Mouse (Mus musculus) hindbrain, embryonic 15.5 days (tissue): ENCODE measurements around the gene Ccnk. TPM values are rescaled to one million over a fixed set of nuclear protein-coding genes. Genes with fewer than 3 reads are reported as not detected.

Source experiments
- ATAC-seq: fragments of 200-750 bp; cut with Nextera tagmentation; 2 replicates; pipeline ENCODE4 v1.8.0; 2017; ENCODE audit warnings: low read depth, moderate number of reproducible peaks, moderate TSS enrichment; ENCODE audit not compliant: low FRiP score
- H3K27ac ChIP-seq: fragments of 300-500 bp; sonication (generic); replicated peaks from 2 replicates; pipeline ENCODE4 v1.5.1; 2015; ENCODE audit warnings: mild to moderate bottlenecking, inconsistent platforms
- H3K27me3 ChIP-seq: fragments of 300-500 bp; sonication (generic); 2 replicates; pipeline ENCODE4 v1.6.1; 2015; ENCODE audit warnings: control low read depth, inconsistent platforms
- H3K36me3 ChIP-seq: fragments of 300-500 bp; sonication (generic); 2 replicates; pipeline ENCODE4 v1.6.1; 2015; ENCODE audit warnings: control low read depth, inconsistent platforms
- H3K4me1 ChIP-seq: fragments of 300-500 bp; sonication (generic); replicated peaks from 2 replicates; pipeline ENCODE4 v1.6.1; 2015; ENCODE audit warnings: control low read depth, inconsistent platforms
- H3K4me2 ChIP-seq: fragments of 300-500 bp; sonication (generic); 2 replicates; pipeline ENCODE4 v1.6.1; 2015; ENCODE audit warnings: moderate library complexity, mild to moderate bottlenecking, inconsistent platforms
- H3K4me3 ChIP-seq: fragments of 300-500 bp; sonication (generic); 2 replicates; pipeline ENCODE4 v1.5.1; 2015; ENCODE audit warnings: mild to moderate bottlenecking, inconsistent platforms
- H3K9ac ChIP-seq: fragments of 300-500 bp; sonication (generic); 2 replicates; pipeline ENCODE4 v1.6.1; 2015; ENCODE audit warnings: inconsistent platforms
- H3K9me3 ChIP-seq: fragments of 300-500 bp; sonication (generic); 2 replicates; pipeline ENCODE4 v1.6.1; 2016; ENCODE audit warnings: control low read depth, inconsistent platforms
- WGBS: fragments of 180-500 bp; shearing (Covaris S2); methylation state at CpG from one replicate; pipeline ENCODE4 v1.1.7; 2015; 5-methylcytosine and 5-hydroxymethylcytosine counted together
- polyA plus RNA-seq: library from polyadenylated mRNA; unstranded; fragments of >200 nt; fragmentation: Nextera tagmentation; extraction: Ambion mirVana; gene quantifications from 2 replicates; pipeline ENCODE4 v1.2.1, GENCODE M21; 2015

Ccnk gene
- polyA plus RNA-seq = 2.8 and 3.1 TPM in 2 replicates

- H3K9ac ChIP-seq = peak within 1 kb of the TSS; percentile 88
- under 1% methylated on average over 82 of the region's 82 CpGs for WGBS
- ATAC-seq = peak; percentile 98
Measured at GRCm38 (mm10) chr12:108179321-108180266, at the start of gene Ccnk. Gene Ccnk, plus strand, starts transcription at chr12:108179579.

GRCm38 (mm10) chr12:108132450-108133070 is 46.8 kb upstream of the Ccnk start:
- ATAC-seq = no peak
- 87% methylated on average over 8 of the region's 8 CpGs for WGBS
- H3K27me3 ChIP-seq = no peaks in the 10 kb centered on the region
- no peak overlapping the region for H3K27ac ChIP-seq
- peaks cover 21% of the 10 kb centered on the region for H3K36me3 ChIP-seq
- no peak overlapping the region for H3K4me2 ChIP-seq
- no peak overlapping the region for H3K4me3 ChIP-seq
- no peaks in the 10 kb centered on the region for H3K9me3 ChIP-seq
- H3K9ac ChIP-seq = no peak overlapping the region
- no peaks in the 10 kb centered on the region for H3K4me1 ChIP-seq

More at GRCm38 (mm10) chr12:108179321-108180266, at the start of gene Ccnk:
- Histone ChIP-seq H3K27ac (peak within 1 kb of the TSS; percentile 88), H3K9me3 (no peaks in the 10 kb centered on the region), H3K4me2 (peak within 1 kb of the TSS; percentile 88), H3K36me3 (peaks cover 15% of the 10 kb centered on the region), H3K4me3 (peak within 1 kb of the TSS; percentile 66), H3K27me3 (no peaks in the 10 kb centered on the region), H3K4me1 (peaks cover 33% of the 10 kb centered on the region)

GRCm38 (mm10) chr12:108133181-108133580 is 46.2 kb upstream of the Ccnk start:
- no peaks in the 10 kb centered on the region for H3K27me3 ChIP-seq
- no peak for ATAC-seq
- H3K4me2 ChIP-seq = no peak overlapping the region
- no peaks in the 10 kb centered on the region for H3K9me3 ChIP-seq
- H3K36me3 ChIP-seq = peaks cover 18% of the 10 kb centered on the region
- WGBS = 64% methylated on average over 2 of the region's 2 CpGs
- H3K9ac ChIP-seq = no peak overlapping the region
- H3K27ac ChIP-seq = no peak overlapping the region
- no peaks in the 10 kb centered on the region for H3K4me1 ChIP-seq
- no peak overlapping the region for H3K4me3 ChIP-seq

- Histone ChIP-seq H3K4me3 (no peak overlapping the region), H3K36me3 (peaks cover 3% of the 10 kb centered on the region; the same call in 1 of the 2 replicates), H3K9ac (no peak overlapping the region), H3K4me2 (no peak overlapping the region), H3K27ac (no peak overlapping the region), H3K27me3 (no peaks in the 10 kb centered on the region), H3K4me1 (no peaks in the 10 kb centered on the region), H3K9me3 (no peaks in the 10 kb centered on the region)
- ATAC-seq = no peak
- 81% methylated on average over 6 of the region's 6 CpGs for WGBS
Measured at GRCm38 (mm10) chr12:108135610-108136208, 43.7 kb upstream of the Ccnk start.

GRCm38 (mm10) chr12:108143624-108144498 is 35.5 kb upstream of the Ccnk start:
- no peak overlapping the region for H3K27ac ChIP-seq
- no peaks in the 10 kb centered on the region for H3K4me1 ChIP-seq
- H3K9me3 ChIP-seq = no peaks in the 10 kb centered on the region
- ATAC-seq = no peak
- H3K9ac ChIP-seq = no peak overlapping the region
- H3K4me2 ChIP-seq = no peak overlapping the region
- 0 out of 2 replicates have a peak, but pooled peaks cover 3% of the 10 kb centered on the region for H3K36me3 ChIP-seq
- 90% methylated on average over 5 of the region's 5 CpGs for WGBS
- H3K4me3 ChIP-seq = no peak overlapping the region
- no peaks in the 10 kb centered on the region for H3K27me3 ChIP-seq

- ATAC-seq = no peak
- Histone ChIP-seq H3K9ac (no peak overlapping the region), H3K27ac (no peak overlapping the region), H3K36me3 (0 out of 2 replicates have a peak, but pooled peaks cover 3% of the 10 kb centered on the region), H3K4me1 (no peaks in the 10 kb centered on the region), H3K4me2 (no peak overlapping the region), H3K27me3 (no peaks in the 10 kb centered on the region), H3K4me3 (no peak overlapping the region), H3K9me3 (no peaks in the 10 kb centered on the region)
- WGBS = 94% methylated on average over 3 of the region's 3 CpGs
Measured at GRCm38 (mm10) chr12:108145198-108145597, 34.2 kb upstream of the Ccnk start.

GRCm38 (mm10) chr12:108149764-108150163 is 29.6 kb upstream of the Ccnk start:
- H3K9me3 ChIP-seq = no peaks in the 10 kb centered on the region
- 72% methylated on average over 3 of the region's 3 CpGs for WGBS
- no peak overlapping the region for H3K9ac ChIP-seq
- H3K27me3 ChIP-seq = no peaks in the 10 kb centered on the region
- H3K27ac ChIP-seq = no peak overlapping the region
- no peak overlapping the region for H3K4me3 ChIP-seq
- no peak for ATAC-seq
- no peaks in the 10 kb centered on the region for H3K4me1 ChIP-seq
- H3K4me2 ChIP-seq = no peak overlapping the region
- peaks cover 11% of the 10 kb centered on the region for H3K36me3 ChIP-seq

GRCm38 (mm10) chr12:108152743-108153142 is 26.6 kb upstream of the Ccnk start:
- 98% methylated on average over 2 of the region's 2 CpGs for WGBS
- Histone ChIP-seq H3K4me1 (no peaks in the 10 kb centered on the region), H3K4me2 (no peak overlapping the region), H3K9me3 (no peaks in the 10 kb centered on the region), H3K9ac (no peak overlapping the region), H3K27ac (no peak overlapping the region), H3K4me3 (no peak overlapping the region), H3K27me3 (no peaks in the 10 kb centered on the region), H3K36me3 (peaks cover 22% of the 10 kb centered on the region)
- ATAC-seq = no peak

- H3K4me2 ChIP-seq = no peak overlapping the region
- no peaks in the 10 kb centered on the region for H3K4me1 ChIP-seq
- H3K9me3 ChIP-seq = no peaks in the 10 kb centered on the region
- ATAC-seq = no peak
- H3K27me3 ChIP-seq = no peaks in the 10 kb centered on the region
- H3K9ac ChIP-seq = no peak overlapping the region
- H3K36me3 ChIP-seq = peaks cover 22% of the 10 kb centered on the region
- no peak overlapping the region for H3K4me3 ChIP-seq
- no peak overlapping the region for H3K27ac ChIP-seq
Measured at GRCm38 (mm10) chr12:108159863-108160262, 19.5 kb upstream of the Ccnk start.

- Histone ChIP-seq H3K9me3 (no peaks in the 10 kb centered on the region), H3K4me2 (no peak overlapping the region), H3K4me3 (no peak overlapping the region), H3K4me1 (no peaks in the 10 kb centered on the region), H3K27me3 (no peaks in the 10 kb centered on the region), H3K27ac (no peak overlapping the region), H3K36me3 (peaks cover 16% of the 10 kb centered on the region), H3K9ac (no peak overlapping the region)
- ATAC-seq = no peak
- 81% methylated on average over 1 of the region's 1 CpGs for WGBS
Measured at GRCm38 (mm10) chr12:108162036-108162435, 17.3 kb upstream of the Ccnk start.

- Histone ChIP-seq H3K27me3 (no peaks in the 10 kb centered on the region), H3K4me1 (no peaks in the 10 kb centered on the region), H3K4me3 (no peak overlapping the region), H3K4me2 (no peak overlapping the region), H3K36me3 (peaks cover 12% of the 10 kb centered on the region), H3K27ac (no peak overlapping the region), H3K9me3 (no peaks in the 10 kb centered on the region), H3K9ac (no peak overlapping the region)
- 68% methylated on average over 3 of the region's 3 CpGs for WGBS
- no peak for ATAC-seq
Measured at GRCm38 (mm10) chr12:108163706-108164105, 15.7 kb upstream of the Ccnk start.
